Mouse (Mus musculus) frontal cortex, postnatal 10 days (tissue): Measurements from ENCODE around the gene Hoxb9.

Experiments used
- DNase-seq, 2 experiments: peaks; one replicate each; pipeline ENCODE4 v3.0.0; 2022; ENCODE audit warnings: low spot score in 2 of 2, mixed read lengths in 1 of 2

The Hoxb9 gene

GRCm38 (mm10) chr11:96313806-96314428 lies 42.7 kb downstream of the Hoxb9 start:
- no peak for DNase-seq

GRCm38 (mm10) chr11:96314671-96315343 lies 43.5 kb downstream of the Hoxb9 start:
- no peak for DNase-seq

GRCm38 (mm10) chr11:96315344-96315681 lies 44.1 kb downstream of the Hoxb9 start:
- no peak for DNase-seq

GRCm38 (mm10) chr11:96316696-96317607 lies 45.7 kb downstream of the Hoxb9 start:
- no peak for DNase-seq

- DNase-seq = no peak
Observed at GRCm38 (mm10) chr11:96317608-96318367, 46.5 kb downstream of the Hoxb9 start, which contains the start of gene Hoxb4. Gene Hoxb4, plus strand, starts transcription at chr11:96318267.

- no peak for DNase-seq
Observed at GRCm38 (mm10) chr11:96318368-96319070, 47.3 kb downstream of the Hoxb9 start.

GRCm38 (mm10) chr11:96319071-96319902 lies 48.0 kb downstream of the Hoxb9 start:
- DNase-seq = no peak

- no peak for DNase-seq
Observed at GRCm38 (mm10) chr11:96319910-96320309, 48.7 kb downstream of the Hoxb9 start.

GRCm38 (mm10) chr11:96320688-96321087 lies 49.4 kb downstream of the Hoxb9 start:
- no peak for DNase-seq

GRCm38 (mm10) chr11:96321846-96322245 lies 50.6 kb downstream of the Hoxb9 start:
- DNase-seq = no peak

- DNase-seq = no peak
Observed at GRCm38 (mm10) chr11:96322738-96323137, 51.5 kb downstream of the Hoxb9 start.

GRCm38 (mm10) chr11:96323154-96323553 lies 51.9 kb downstream of the Hoxb9 start, which contains the start of gene Hoxb3:
Gene Hoxb3, plus strand, starts transcription at chr11:96323326.
- DNase-seq = no peak

GRCm38 (mm10) chr11:96324125-96324524 lies 52.9 kb downstream of the Hoxb9 start:
- DNase-seq = no peak

- no peak for DNase-seq
Observed at GRCm38 (mm10) chr11:96324965-96325364, 53.7 kb downstream of the Hoxb9 start.

- no peak for DNase-seq
Observed at GRCm38 (mm10) chr11:96325747-96326212, 54.5 kb downstream of the Hoxb9 start.
